In the genomic region with DNA sequence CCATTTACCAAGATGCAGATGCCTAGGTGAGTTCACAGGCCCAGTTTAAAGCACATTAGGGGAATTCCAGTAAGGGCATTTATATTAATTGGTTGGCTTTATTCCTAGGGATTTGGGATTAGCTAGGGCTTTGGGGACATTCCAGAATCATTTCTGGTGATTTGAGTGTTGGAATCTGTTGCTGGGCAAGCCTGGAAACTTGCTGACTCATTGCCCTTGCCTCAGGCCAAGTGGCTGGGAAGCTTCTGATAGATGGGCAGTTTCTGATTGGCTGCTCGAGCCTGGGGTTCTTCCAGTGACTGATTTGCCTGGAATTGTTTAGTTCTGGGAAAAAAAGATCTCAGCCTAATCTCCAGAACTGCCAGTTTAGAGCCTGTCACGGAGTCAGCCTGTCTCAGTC, we compare ENCODE assay signal across 12 mouse cellular contexts. TPM values are rescaled to one million over a fixed set of nuclear protein-coding genes. Genes with fewer than 3 reads are reported as not detected.
A peak's percentile ranks its signal among the peaks of the same experiment; 100 is the strongest.
DNase-seq lines count a peak whose midpoint lies in the region; ATAC-seq and TF ChIP-seq lines count a peak whose summit lies in the region.
"Had no signal": no experiment of that assay in that cellular context is flagged by ENCODE, and none has a peak within 500 bp of the region (broad histone marks: within the 10 kb centered on the region; RNA-seq: fewer than 3 reads in every experiment).

No protein-coding gene starts in this region.

- no peak overlapping the region for H3K9ac ChIP-seq in forebrain, embryonic 14.5 days (ENCODE audit: low read length)
- H3K9ac ChIP-seq: liver, embryonic 13.5 days had no signal

- no peak overlapping the region for H3K4me2 ChIP-seq in forebrain, embryonic 14.5 days (ENCODE audit: low read length)
- H3K4me2 ChIP-seq: liver, embryonic 13.5 days had no signal

- TF ChIP-seq POLR2A in lung, adult 2 months (IDR thresholded peaks at IDR 0.05; ENCODE audit: borderline replicate concordance, extremely low read depth, low read depth, low read length): no peak

- peak; percentile 2 to 3 for DNase-seq in lung, adult 18-20 months
- DNase-seq in lung, adult 2 months: no peak
- peak; percentile 32 for DNase-seq in NIH3T3 (ENCODE audit: low read depth)
- peak; percentile 4 for DNase-seq in embryo, embryonic 10 days (ENCODE audit: low spot score)
- DNase-seq in heart, postnatal 36 days: peak; percentile 9 to 13
- DNase-seq in forebrain, embryonic 14.5 days (ENCODE audit: low spot score): no peak
- DNase-seq: kidney, adult 18-20 months; liver, embryonic 13.5 days had no signal

- intact Hi-C loops in heart, postnatal 36 days (cut with DNase I): no loop called here

- H3K27ac ChIP-seq in forebrain, embryonic 14.5 days (ENCODE audit: low read depth, low read length): no peak overlapping the region
- H3K27ac ChIP-seq: heart, adult 2 months; liver, embryonic 13.5 days had no signal

- WGBS in lung, adult 2 months: 36% methylated on average over 2 of the region's 2 CpGs
- WGBS in forebrain, embryonic 14.5 days: 45% methylated on average over 2 of the region's 2 CpGs

- no peak overlapping the region for H3K4me3 ChIP-seq in lung, adult 2 months (replicated peaks; ENCODE audit: extremely low read depth, low read depth, low read length)
- no peak overlapping the region for H3K4me3 ChIP-seq in forebrain, embryonic 14.5 days (ENCODE audit: low read depth, low read length)
- H3K4me3 ChIP-seq: heart, adult 2 months; liver, embryonic 13.5 days had no signal

- H3K4me1 ChIP-seq in lung, adult 2 months (ENCODE audit: control insufficient read depth, insufficient read depth, low read length): no peaks in the 10 kb centered on the region
- no peaks in the 10 kb centered on the region for H3K4me1 ChIP-seq in forebrain, embryonic 14.5 days (ENCODE audit: control insufficient read depth, insufficient read depth, low read length)
- H3K4me1 ChIP-seq: liver, embryonic 13.5 days had no signal

- H3K27me3 ChIP-seq in forebrain, embryonic 14.5 days (replicated peaks; ENCODE audit: control insufficient read depth, insufficient read depth, low read length): no peaks in the 10 kb centered on the region
- H3K27me3 ChIP-seq: liver, embryonic 13.5 days had no signal

- H3K36me3 ChIP-seq in forebrain, embryonic 14.5 days (ENCODE audit: control insufficient read depth, insufficient read depth, low read length): no peaks in the 10 kb centered on the region
- H3K36me3 ChIP-seq: G1E; liver, embryonic 13.5 days had no signal

- no peak for ATAC-seq in forebrain, embryonic 14.5 days
- ATAC-seq in megakaryocyte, adult 5-6 weeks (ENCODE audit: poor library complexity, severe bottlenecking): no peak

- no peaks in the 10 kb centered on the region for H3K9me3 ChIP-seq in forebrain, embryonic 14.5 days (replicated peaks; ENCODE audit: control insufficient read depth, low read length)
- H3K9me3 ChIP-seq: G1E; liver, embryonic 13.5 days had no signal

- TF ChIP-seq CTCF in lung, adult 2 months (IDR thresholded peaks at IDR 0.05; ENCODE audit: insufficient read depth, low read length): no peak

RNA-seq across cellular contexts. Expression of a gene that starts 20.1 kb away (rescaled TPM):
- not detected in 2 replicates for polyA plus RNA-seq in lung, adult 2 months (2012; rRNA removed)
- total RNA-seq in heart, postnatal 36 days (2021): not detected
- polyA plus RNA-seq in forebrain, embryonic 14.5 days (2014; fragmentation: Nextera tagmentation; extraction: Ambion mirVana): 0.10 TPM in 1 of 2 replicates, not detected in the other
- not detected in 2 replicates for total RNA-seq in megakaryocyte, adult 5-6 weeks (2015)
- total RNA-seq in megakaryocyte, adult 5-6 weeks (2017): not detected in 2 replicates
- total RNA-seq: heart, adult 2 months; midbrain, postnatal 0 days had no signal
- polyA plus RNA-seq: G1E; heart, adult 2 months; midbrain, postnatal 0 days had no signal

Comparison
In these comparisons a context has a peak if more than half of its experiments do, and no peak if none do; other contexts are left out.
1. DNase-seq: peak in lung, adult 18-20 months (2 of 2), NIH3T3 (single experiment), embryo, embryonic 10 days (single experiment) and heart, postnatal 36 days (2 of 2); none in lung, adult 2 months (single experiment) and forebrain, embryonic 14.5 days (single experiment).